Mouse (Mus musculus) central nervous system, embryonic 18 days (tissue): Measurements from ENCODE around the gene Olfr1434. TPM values are rescaled to one million over a fixed set of nuclear protein-coding genes. Genes with fewer than 3 reads are reported as not detected.

ENCODE experiments used
- polyA plus RNA-seq: library from polyadenylated mRNA; depleted of rRNA; stranded (reverse); fragments of >200 nt; gene quantifications from 2 replicates; pipeline ENCODE4 v1.2.3, GENCODE M21; 2012; rRNA removed

Gene Olfr1434
- not detected in 2 replicates for polyA plus RNA-seq

DNA sequence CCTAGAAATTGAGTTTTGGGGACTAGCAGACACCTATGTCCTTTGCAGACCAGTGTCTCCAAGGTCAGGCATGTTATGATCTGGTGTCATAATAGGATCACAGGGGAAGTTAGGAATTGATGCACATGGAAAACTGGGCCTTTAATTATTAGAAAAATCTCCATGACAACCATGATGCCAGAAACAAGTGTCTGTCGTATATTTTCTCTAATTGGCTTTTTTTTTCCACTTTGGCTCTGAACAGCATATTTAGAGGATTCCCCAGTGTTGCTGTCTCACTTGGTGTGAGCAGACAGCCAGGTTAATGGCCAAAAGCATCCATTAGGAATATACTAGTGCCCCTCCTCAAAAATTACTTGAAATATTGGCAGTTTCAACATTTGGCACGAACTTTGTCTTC lies at the start of gene Olfr1434:
TSS of gene Olfr1434 (plus strand) at position 301 of the 400 bp plus-strand sequence.

DNA sequence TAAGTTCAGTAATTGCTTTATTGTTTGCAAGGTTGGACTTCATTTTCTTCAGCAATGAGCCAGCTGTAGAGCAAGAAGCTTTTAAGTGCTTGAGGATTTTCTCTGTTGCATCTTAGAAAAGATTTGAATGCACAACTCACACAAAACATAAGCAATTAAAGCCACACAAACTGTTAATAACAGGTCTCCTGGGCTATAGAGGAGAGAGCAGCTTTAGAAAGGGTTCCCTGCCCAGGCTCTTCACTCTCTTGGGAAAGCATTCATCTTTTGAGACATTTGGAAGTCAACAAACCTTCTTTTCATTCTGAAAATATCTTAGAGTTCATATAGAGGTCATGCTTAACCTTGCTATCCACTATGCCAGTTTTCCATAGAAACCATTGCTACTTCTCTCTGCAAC lies 47.2 kb upstream of the Olfr1434 start, which contains the start of gene Olfr1432:
TSS of gene Olfr1432 (minus strand) at position 101 of the 400 bp plus-strand sequence.

DNA sequence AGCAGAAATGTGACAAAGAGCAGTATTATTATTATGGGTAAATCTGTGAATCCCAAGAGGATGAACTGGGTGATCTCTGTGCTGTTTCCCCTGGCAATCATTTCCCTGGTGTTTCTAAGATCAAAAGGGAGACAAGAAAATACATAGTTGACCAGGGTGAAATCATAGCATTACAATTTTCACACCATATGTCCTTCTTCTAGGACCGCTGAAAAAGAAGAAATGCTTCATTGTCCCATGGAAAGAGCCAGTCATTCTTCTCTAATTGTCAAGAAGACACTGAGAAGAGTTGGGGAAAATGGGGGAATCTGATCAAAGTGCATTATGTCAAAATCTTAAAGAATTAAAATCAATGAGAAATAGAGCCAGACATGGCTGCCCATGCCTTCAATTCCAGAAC lies 38.1 kb upstream of the Olfr1434 start, which contains the start of gene Olfr262:
TSS of gene Olfr262 (minus strand) at position 101 of the 400 bp plus-strand sequence.

DNA sequence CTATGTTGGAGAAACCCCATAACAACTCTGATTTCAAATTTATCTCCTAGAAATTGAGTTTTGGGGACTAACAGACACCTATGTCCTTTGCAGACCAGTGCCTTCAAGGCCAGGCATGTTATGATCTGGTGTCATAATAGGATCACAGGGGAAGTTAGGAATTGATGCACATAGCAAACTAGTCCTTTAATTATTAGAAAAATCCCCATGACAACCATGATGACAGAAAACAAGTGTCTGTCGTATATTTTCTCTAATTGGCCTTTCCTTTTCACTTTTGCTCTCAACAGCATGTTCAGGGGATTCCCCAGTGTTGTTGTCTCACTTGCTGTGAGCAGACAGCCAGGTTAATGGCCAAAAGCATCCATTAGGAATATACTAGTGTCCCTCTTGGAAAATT lies 18.9 kb upstream of the Olfr1434 start, which contains the start of gene Olfr235:
TSS of gene Olfr235 (plus strand) at position 301 of the 400 bp plus-strand sequence.

DNA sequence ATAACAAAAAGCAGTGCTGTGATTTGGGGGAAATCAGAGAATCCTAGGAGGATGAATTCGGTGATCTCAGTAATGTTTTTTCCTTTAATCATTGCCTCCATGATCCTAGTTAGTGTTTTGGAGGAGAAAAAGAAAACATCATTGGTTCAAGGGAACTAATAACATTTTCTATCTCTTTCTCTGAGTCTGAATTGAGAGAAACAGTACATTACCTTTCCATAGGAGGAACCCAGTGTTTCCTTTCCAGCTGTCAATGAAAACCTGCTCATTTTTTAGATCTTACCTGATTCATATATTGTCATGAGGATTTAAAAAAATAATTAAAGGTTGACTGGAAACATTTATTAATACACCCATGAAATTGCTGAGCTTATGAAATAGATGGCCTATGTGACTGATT lies 19.4 kb downstream of the Olfr1434 start, which contains the start of gene Olfr1436:
TSS of gene Olfr1436 (minus strand) at position 101 of the 400 bp plus-strand sequence.

DNA sequence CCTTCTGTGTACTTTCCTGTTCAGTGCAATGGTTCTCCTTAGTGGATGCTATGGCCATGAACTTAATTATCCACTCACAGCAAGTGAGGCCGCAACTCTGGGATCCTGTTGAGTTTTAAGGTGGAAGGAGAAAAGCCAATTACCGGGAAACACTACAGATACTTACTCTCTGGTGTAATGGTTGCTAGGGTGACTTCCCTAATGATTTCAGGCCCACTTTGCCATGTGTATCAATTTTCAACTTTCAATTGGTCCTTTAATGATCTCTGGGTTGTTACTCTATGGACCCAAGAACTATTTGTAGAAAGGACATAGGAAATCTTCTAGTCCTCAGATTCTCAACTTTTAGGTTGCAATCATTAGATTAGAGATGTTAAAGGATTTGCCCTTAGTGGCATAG lies 45.3 kb downstream of the Olfr1434 start, which contains the start of gene Olfr1437:
TSS of gene Olfr1437 (minus strand) at position 101 of the 400 bp plus-strand sequence.

Other genes starting within 250 kb of the Olfr1434 start
- gene Olfr1423, start 238.5 kb upstream of the Olfr1434 start, polyA plus RNA-seq, result not detected in 2 replicates
- 0.14 TPM in 1 of 2 replicates, not detected in the other for gene Olfr1424, start 217.2 kb upstream of the Olfr1434 start, polyA plus RNA-seq
- gene Olfr1425, start 202.1 kb upstream of the Olfr1434 start, polyA plus RNA-seq, result not detected in 2 replicates
- gene Olfr1426, start 187.8 kb upstream of the Olfr1434 start, polyA plus RNA-seq, result not detected in 2 replicates
- not detected in 2 replicates for gene Olfr1427, start 176.5 kb upstream of the Olfr1434 start, polyA plus RNA-seq
- gene Olfr1428, start 164.0 kb upstream of the Olfr1434 start, polyA plus RNA-seq, result not detected in 2 replicates
- gene Olfr76, start 156.7 kb upstream of the Olfr1434 start, polyA plus RNA-seq, result not detected in 2 replicates
- gene Olfr1555-ps1, start 109.7 kb upstream of the Olfr1434 start, polyA plus RNA-seq, result not detected in 2 replicates
- gene Olfr1431, start 79.2 kb upstream of the Olfr1434 start, polyA plus RNA-seq, result not detected in 2 replicates
- not detected in 2 replicates for gene Olfr1432, start 47.3 kb upstream of the Olfr1434 start, polyA plus RNA-seq
- not detected in 2 replicates for gene Olfr262, start 38.2 kb upstream of the Olfr1434 start, polyA plus RNA-seq
- not detected in 2 replicates for gene Olfr235, start 18.8 kb upstream of the Olfr1434 start, polyA plus RNA-seq
- gene Olfr1436, start 19.3 kb downstream of the Olfr1434 start, polyA plus RNA-seq, result not detected in 2 replicates
- not detected in 2 replicates for gene Olfr1437, start 45.2 kb downstream of the Olfr1434 start, polyA plus RNA-seq
- gene Olfr1438-ps1, start 56.1 kb downstream of the Olfr1434 start, polyA plus RNA-seq, result not detected in 2 replicates
- gene Olfr1440, start 107.4 kb downstream of the Olfr1434 start, polyA plus RNA-seq, result not detected in 2 replicates
- not detected in 2 replicates for gene Olfr1441, start 137.6 kb downstream of the Olfr1434 start, polyA plus RNA-seq
- gene Pfpl, start 148.1 kb downstream of the Olfr1434 start, polyA plus RNA-seq, result 0.01 TPM in 2 replicates
- gene Mpeg1, start 180.9 kb downstream of the Olfr1434 start, polyA plus RNA-seq, result 2.0 and 2.1 TPM in 2 replicates
- gene Dtx4, start 221.6 kb downstream of the Olfr1434 start, polyA plus RNA-seq, result 37.1 and 38.0 TPM in 2 replicates